ENCODE assay signal across 8 mouse cellular contexts in genomic region chr11:3983291-3983862, GRCm38 (mm10). TPM values are rescaled to one million over a fixed set of nuclear protein-coding genes. Genes with fewer than 3 reads are reported as not detected.
DNase-seq lines count a peak whose midpoint lies in the region; ATAC-seq lines count a peak whose summit lies in the region.

Gal3st1 (plus strand) TSS chr11:3983636.

- H3K27me3 ChIP-seq in heart, embryonic 14.5 days (ENCODE audit: control insufficient read depth, insufficient read depth, low read length) = peaks cover 9% of the 10 kb centered on the region
- peaks cover 30% of the 10 kb centered on the region for H3K27me3 ChIP-seq in forebrain, embryonic 12.5 days
- peaks cover 36% of the 10 kb centered on the region for H3K27me3 ChIP-seq in liver, embryonic 13.5 days
- peaks cover 9% of the 10 kb centered on the region for H3K27me3 ChIP-seq in neural tube, embryonic 13.5 days

- H3K27ac ChIP-seq in heart, embryonic 14.5 days (replicated peaks in 1 of 2; ENCODE audit: control insufficient read depth in 1 of 2, insufficient read depth in 1 of 2, low read depth in 2 of 2, low read length in 2 of 2) = no peak within 1 kb of the TSS
- H3K27ac ChIP-seq in forebrain, embryonic 12.5 days = no peak within 1 kb of the TSS
- no peak within 1 kb of the TSS for H3K27ac ChIP-seq in liver, embryonic 13.5 days
- H3K27ac ChIP-seq in neural tube, embryonic 13.5 days (replicated peaks) = 0 out of 2 replicates have a peak within 1 kb of the TSS, but pooled peaks have one; percentile 23

- intact Hi-C loops in heart, postnatal 10 days (cut with DNase I) = no loop called here

- 2% methylated on average over 24 of the region's 37 CpGs for WGBS in heart, embryonic 14.5 days
- under 1% methylated on average over 35 of the region's 37 CpGs for WGBS in forebrain, embryonic 12.5 days
- 2% methylated on average over 33 of the region's 37 CpGs for WGBS in liver, embryonic 13.5 days (ENCODE audit: insufficient replicate concordance)
- 1% methylated on average over 24 of the region's 37 CpGs for WGBS in neural tube, embryonic 13.5 days

- DNase-seq in heart, postnatal 10 days = no peak
- DNase-seq in kidney, postnatal 14 days = peak; percentile 76
- no peak for DNase-seq in liver, embryonic 13.5 days
- DNase-seq in adrenal gland, adult (ENCODE audit: inconsistent age in 2 of 2, low spot score in 1 of 2) = no peak
- DNase-seq in ovary, postnatal 36 days (ENCODE audit: low spot score) = no peak

- peak within 1 kb of the TSS; percentile 81 for H3K4me2 ChIP-seq in heart, embryonic 14.5 days (ENCODE audit: low read length)
- H3K4me2 ChIP-seq in forebrain, embryonic 12.5 days = peak within 1 kb of the TSS; percentile 73
- peak within 1 kb of the TSS; percentile 40 for H3K4me2 ChIP-seq in liver, embryonic 13.5 days
- H3K4me2 ChIP-seq in neural tube, embryonic 13.5 days = peak within 1 kb of the TSS; percentile 66

- H3K9me3 ChIP-seq in heart, embryonic 14.5 days (ENCODE audit: control insufficient read depth, low read length) = no peaks in the 10 kb centered on the region
- H3K9me3 ChIP-seq in forebrain, embryonic 12.5 days = no peaks in the 10 kb centered on the region
- H3K9me3 ChIP-seq in liver, embryonic 13.5 days (replicated peaks) = no peaks in the 10 kb centered on the region
- H3K9me3 ChIP-seq in neural tube, embryonic 13.5 days = no peaks in the 10 kb centered on the region

- peak within 1 kb of the TSS; percentile 62 for H3K9ac ChIP-seq in heart, embryonic 14.5 days (ENCODE audit: low read length)
- peak within 1 kb of the TSS; percentile 50 for H3K9ac ChIP-seq in forebrain, embryonic 12.5 days
- H3K9ac ChIP-seq in liver, embryonic 13.5 days = no peak within 1 kb of the TSS
- peak within 1 kb of the TSS; percentile 64 for H3K9ac ChIP-seq in neural tube, embryonic 13.5 days

- H3K4me3 ChIP-seq in heart, embryonic 14.5 days (ENCODE audit: control insufficient read depth in 1 of 2, insufficient read depth in 1 of 2, low read depth in 1 of 2, low read length in 2 of 2) = peak within 1 kb of the TSS; percentile 29 to 43
- H3K4me3 ChIP-seq in forebrain, embryonic 12.5 days (replicated peaks) = peak within 1 kb of the TSS; percentile 43
- H3K4me3 ChIP-seq in liver, embryonic 13.5 days (replicated peaks) = peak within 1 kb of the TSS; percentile 44
- peak within 1 kb of the TSS; percentile 46 for H3K4me3 ChIP-seq in neural tube, embryonic 13.5 days

- peak; percentile 34; the same call in 1 of the 2 replicates for ATAC-seq in heart, embryonic 14.5 days (ENCODE audit: insufficient number of reproducible peaks, insufficient read depth, low FRiP score, low read depth)
- ATAC-seq in forebrain, embryonic 12.5 days (ENCODE audit: low FRiP score) = peak; percentile 53
- ATAC-seq in liver, embryonic 13.5 days (ENCODE audit: low read depth) = peak; percentile 61
- ATAC-seq in neural tube, embryonic 13.5 days (ENCODE audit: low read depth) = peak; percentile 69

- H3K36me3 ChIP-seq in heart, embryonic 14.5 days (ENCODE audit: control insufficient read depth, insufficient read depth, low read length) = peaks cover 23% of the 10 kb centered on the region
- peaks cover 32% of the 10 kb centered on the region for H3K36me3 ChIP-seq in forebrain, embryonic 12.5 days (replicated peaks)
- H3K36me3 ChIP-seq in liver, embryonic 13.5 days = peaks cover 28% of the 10 kb centered on the region
- peaks cover 31% of the 10 kb centered on the region for H3K36me3 ChIP-seq in neural tube, embryonic 13.5 days

- H3K4me1 ChIP-seq in heart, embryonic 14.5 days (ENCODE audit: control insufficient read depth in 2 of 2, insufficient read depth in 2 of 2, low read length in 2 of 2) = peaks cover 9 to 10% of the 10 kb centered on the region in 2 experiments; a peak in 3 of 4 replicates
- H3K4me1 ChIP-seq in forebrain, embryonic 12.5 days = peaks cover 15% of the 10 kb centered on the region
- H3K4me1 ChIP-seq in liver, embryonic 13.5 days (replicated peaks) = peaks cover 6% of the 10 kb centered on the region; the same call in 1 of the 2 replicates
- peaks cover 18% of the 10 kb centered on the region for H3K4me1 ChIP-seq in neural tube, embryonic 13.5 days (replicated peaks)

RNA-seq across cellular contexts. Expression of gene Gal3st1, which starts in this region (rescaled TPM):
- polyA plus RNA-seq in heart, embryonic 14.5 days (2014; fragmentation: Nextera tagmentation; extraction: Ambion mirVana) = 0.20 TPM in 1 of 2 replicates, not detected in the other
- total RNA-seq in heart, postnatal 10 days (2021) = under 1 TPM; 0.12 to 0.36 TPM
- polyA plus RNA-seq in forebrain, embryonic 12.5 days (2016; fragmentation: Nextera tagmentation; extraction: Ambion mirVana) = 0.95 and 1.3 TPM in 2 replicates
- 0.76 and 0.78 TPM in 2 replicates for polyA plus RNA-seq in liver, embryonic 13.5 days (2015; fragmentation: Nextera tagmentation; extraction: Ambion mirVana)
- polyA plus RNA-seq in neural tube, embryonic 13.5 days (2015; fragmentation: Nextera tagmentation; extraction: Ambion mirVana) = 4.0 and 4.3 TPM in 2 replicates

Comparison
In these comparisons a context has a peak if more than half of its experiments do, and no peak if none do; other contexts are left out.
1. Peak in ATAC-seq, H3K4me3 ChIP-seq, H3K9ac ChIP-seq and H3K4me2 ChIP-seq in heart, embryonic 14.5 days; RNA of the gene not detected or under 1 TPM.
2. Peak in ATAC-seq, H3K4me3 ChIP-seq and H3K4me2 ChIP-seq in liver, embryonic 13.5 days; RNA of the gene not detected or under 1 TPM.